Mouse (Mus musculus) small intestine, adult 2 months (tissue): Measurements from ENCODE around the gene Dnajc28.

Experiments used
- CTCF ChIP-seq: fragments of 200-500 bp; IDR thresholded peaks from 2 replicates; pipeline ENCODE4 v1.5.1; 2012; ENCODE audit warnings: low read depth, mild to moderate bottlenecking, control low read depth, inconsistent platforms, low read length, moderate library complexity, mixed read lengths; ENCODE audit not compliant: insufficient replicate concordance, insufficient read length; ENCODE audit errors: extremely low read depth
- POLR2A ChIP-seq: fragments of 200-500 bp; IDR thresholded peaks from 2 replicates; pipeline ENCODE4 v1.6.1; 2012; ENCODE audit warnings: low read depth, mild to moderate bottlenecking, control low read depth, inconsistent platforms, low read length, moderate library complexity

GRCm38 (mm10) chr16:91611248-91611647, 7.6 kb downstream of the Dnajc28 start:
- no peak for TF ChIP-seq CTCF
- TF ChIP-seq POLR2A: no peak
